Mouse (Mus musculus): ENCODE measurements at regions not wholly inside any gene's neighbourhood (a gene's known extent, or its start where the extent isn't known, plus 50 kb on each side); places are given as distances from the start of the nearest gene placed in this dataset.

GRCm38 (mm10) chr3:56739451-56739850 is 556.0 kb upstream of the Nbea start:
- no peak for TF ChIP-seq ZNF384 (IDR thresholded peaks at IDR 0.05; ENCODE audit: low read depth, low read length)
- no peak for TF ChIP-seq HCFC1 (IDR thresholded peaks at IDR 0.05; ENCODE audit: borderline replicate concordance, insufficient read depth, low read length)
- no peak for TF ChIP-seq ZC3H11A (IDR thresholded peaks at IDR 0.05; ENCODE audit: borderline replicate concordance, low read depth, low read length)
- no peak for TF ChIP-seq MAFK (IDR thresholded peaks at IDR 0.05; ENCODE audit: insufficient read depth, low read depth, low read length)

Measured in ES-E14 (cell line).